Mouse (Mus musculus) kidney, postnatal 4 days (tissue): ENCODE data around the gene 9930104L06Rik.
"Not testable (repeated sequence)": the region's sequence is repeated elsewhere in the genome, so short reads cannot be mapped to it uniquely, and the experiment has no call there.

Experiments
- DNase-seq, 2 experiments: peaks; one replicate each; pipeline ENCODE4 v3.0.0; 2021; ENCODE audit warnings: mixed read lengths in 2 of 2

The 9930104L06Rik gene

GRCm38 (mm10) chr4:124936613-124937471 lies at the start of gene 9930104L06Rik:
9930104L06Rik (plus strand) TSS chr4:124937048.
- DNase-seq = peak; percentile 96

GRCm38 (mm10) chr4:124888702-124889101 lies 48.1 kb upstream of the 9930104L06Rik start:
- DNase-seq = no peak

GRCm38 (mm10) chr4:124889935-124890334 lies 46.9 kb upstream of the 9930104L06Rik start:
- DNase-seq = no peak

GRCm38 (mm10) chr4:124890831-124891230 lies 46.0 kb upstream of the 9930104L06Rik start:
- DNase-seq = no peak

GRCm38 (mm10) chr4:124893769-124894168 lies 43.1 kb upstream of the 9930104L06Rik start:
- DNase-seq = no peak

GRCm38 (mm10) chr4:124894508-124895428 lies 42.1 kb upstream of the 9930104L06Rik start:
- peak; percentile 13 to 30 for DNase-seq

- DNase-seq = no peak
These were observed 38.4 kb upstream of the 9930104L06Rik start for GRCm38 (mm10) chr4:124898428-124898827.

- DNase-seq = no peak
These were observed 36.9 kb upstream of the 9930104L06Rik start for GRCm38 (mm10) chr4:124899906-124900305.

GRCm38 (mm10) chr4:124905417-124905816 lies 31.4 kb upstream of the 9930104L06Rik start:
- no peak for DNase-seq

- peak; percentile 57 to 65 for DNase-seq
These were observed 30.7 kb upstream of the 9930104L06Rik start for GRCm38 (mm10) chr4:124905971-124906822.

GRCm38 (mm10) chr4:124928102-124928501 lies 8.7 kb upstream of the 9930104L06Rik start:
- no peak for DNase-seq

- DNase-seq = not testable (repeated sequence)
These were observed 2.4 kb downstream of the 9930104L06Rik start, which contains the start of gene Cdca8 for GRCm38 (mm10) chr4:124939211-124939610. Cdca8 (minus strand) TSS chr4:124939311.

- DNase-seq = peak; percentile 89 to 91
These were observed 6.2 kb downstream of the 9930104L06Rik start for GRCm38 (mm10) chr4:124943022-124943421.

- no peak for DNase-seq
These were observed 6.9 kb downstream of the 9930104L06Rik start for GRCm38 (mm10) chr4:124943781-124944180.

GRCm38 (mm10) chr4:124944961-124945360 lies 8.1 kb downstream of the 9930104L06Rik start:
- peak in 1 of 2 experiments; percentile 39 for DNase-seq

GRCm38 (mm10) chr4:124949488-124949887 lies 12.6 kb downstream of the 9930104L06Rik start:
- DNase-seq = no peak

- DNase-seq = peak; percentile 71 to 77
These were observed 13.6 kb downstream of the 9930104L06Rik start for GRCm38 (mm10) chr4:124950181-124951035.

- peak; percentile 40 to 64 for DNase-seq
These were observed 14.2 kb downstream of the 9930104L06Rik start for GRCm38 (mm10) chr4:124951036-124951433.

GRCm38 (mm10) chr4:124953546-124953945 lies 16.7 kb downstream of the 9930104L06Rik start:
- DNase-seq = no peak

- DNase-seq = no peak
These were observed 20.4 kb downstream of the 9930104L06Rik start for GRCm38 (mm10) chr4:124957284-124957683.

- DNase-seq = peak; percentile 75 to 82
These were observed 22.2 kb downstream of the 9930104L06Rik start for GRCm38 (mm10) chr4:124959062-124959461.
